Mouse (Mus musculus) urinary bladder, adult 2 months (tissue): ENCODE measurements at regions not wholly inside any gene's neighbourhood (a gene's known extent, or its start where the extent isn't known, plus 50 kb on each side); places are given as distances from the start of the nearest gene placed in this dataset.

Source experiments
- DNase-seq: peaks from one replicate; pipeline ENCODE4 v3.0.0; 2022; ENCODE audit warnings: low spot score

- DNase-seq: no peak
Observed at GRCm38 (mm10) chr3:78901838-78902484, 384.4 kb downstream of the Rapgef2 start.

- DNase-seq: no peak
Observed at GRCm38 (mm10) chr3:78901016-78901837, 385.1 kb downstream of the Rapgef2 start.

GRCm38 (mm10) chr3:78899446-78900230, 386.7 kb downstream of the Rapgef2 start:
- DNase-seq: no peak

GRCm38 (mm10) chr3:78889326-78889725, 397.0 kb downstream of the Rapgef2 start:
- no peak for DNase-seq

GRCm38 (mm10) chr3:78884715-78885114, 401.6 kb downstream of the Rapgef2 start:
- DNase-seq: no peak

- DNase-seq: no peak
Observed at GRCm38 (mm10) chr3:78884029-78884428, 402.3 kb downstream of the Rapgef2 start.

GRCm38 (mm10) chr3:78880072-78880471, 406.2 kb downstream of the Rapgef2 start:
- no peak for DNase-seq

- no peak for DNase-seq
Observed at GRCm38 (mm10) chr3:78877323-78877722, 409.0 kb downstream of the Rapgef2 start.

GRCm38 (mm10) chr3:78866896-78867295, 419.4 kb downstream of the Rapgef2 start:
- no peak for DNase-seq

GRCm38 (mm10) chr3:78866083-78866726, 420.1 kb downstream of the Rapgef2 start:
- no peak for DNase-seq

- no peak for DNase-seq
Observed at GRCm38 (mm10) chr3:78863005-78863404, 423.3 kb downstream of the Rapgef2 start.

- no peak for DNase-seq
Observed at GRCm38 (mm10) chr3:78846617-78847318, 439.5 kb downstream of the Rapgef2 start.

GRCm38 (mm10) chr3:78841173-78841572, 445.1 kb downstream of the Rapgef2 start:
- DNase-seq: no peak

GRCm38 (mm10) chr3:78836824-78837223, 449.5 kb downstream of the Rapgef2 start:
- DNase-seq: no peak

- no peak for DNase-seq
Observed at GRCm38 (mm10) chr3:78825505-78825904, 460.8 kb downstream of the Rapgef2 start.

GRCm38 (mm10) chr3:78812425-78812824, 473.9 kb downstream of the Rapgef2 start:
- no peak for DNase-seq

- DNase-seq: no peak
Observed at GRCm38 (mm10) chr3:78810431-78811152, 475.7 kb downstream of the Rapgef2 start.

GRCm38 (mm10) chr3:78803176-78803575, 483.1 kb downstream of the Rapgef2 start:
- no peak for DNase-seq

GRCm38 (mm10) chr3:78795951-78796455, 490.3 kb downstream of the Rapgef2 start:
- DNase-seq: no peak

- no peak for DNase-seq
Observed at GRCm38 (mm10) chr3:78792440-78793057, 493.8 kb downstream of the Rapgef2 start.
